Mouse (Mus musculus): Measurements from ENCODE around the gene Kctd13. TPM values are rescaled to one million over a fixed set of nuclear protein-coding genes. Genes with fewer than 3 reads are reported as not detected.

Gene Kctd13
- total RNA-seq, 1 experiment from 2014 or later, result 9.3 TPM

GRCm38 (mm10) chr7:126965568-126965967 lies 36.9 kb downstream of the Kctd13 start:
- ATAC-seq (replicated peaks in 1 of 2; ENCODE audit: insufficient read depth in 1 of 2, low FRiP score in 2 of 2, low TSS enrichment in 1 of 2, low read depth in 1 of 2, poor library complexity in 2 of 2, severe bottlenecking in 2 of 2), result no peak

GRCm38 (mm10) chr7:126967361-126967760 lies 38.7 kb downstream of the Kctd13 start:
- ATAC-seq (replicated peaks in 1 of 2; ENCODE audit: insufficient read depth in 1 of 2, low FRiP score in 2 of 2, low TSS enrichment in 1 of 2, low read depth in 1 of 2, poor library complexity in 2 of 2, severe bottlenecking in 2 of 2), result no peak

- ATAC-seq (replicated peaks in 1 of 2; ENCODE audit: insufficient read depth in 1 of 2, low FRiP score in 2 of 2, low TSS enrichment in 1 of 2, low read depth in 1 of 2, poor library complexity in 2 of 2, severe bottlenecking in 2 of 2), result peak in 1 of 2 experiments; percentile 22; a peak in 1 of 4 replicates
Observed at GRCm38 (mm10) chr7:126975493-126975892, 46.8 kb downstream of the Kctd13 start.

GRCm38 (mm10) chr7:126975893-126975949 lies 47.0 kb downstream of the Kctd13 start, which contains the start of gene Cdipt:
TSS of gene Cdipt (plus strand) at chr7:126975914.
- no peak for ATAC-seq (replicated peaks in 1 of 2; ENCODE audit: insufficient read depth in 1 of 2, low FRiP score in 2 of 2, low TSS enrichment in 1 of 2, low read depth in 1 of 2, poor library complexity in 2 of 2, severe bottlenecking in 2 of 2)

GRCm38 (mm10) chr7:126975950-126976866 lies 47.5 kb downstream of the Kctd13 start, which contains the start of gene Cdiptos:
TSS of gene Cdiptos (minus strand) at chr7:126976098.
- peak; percentile 95 to 96 for ATAC-seq (replicated peaks in 1 of 2; ENCODE audit: insufficient read depth in 1 of 2, low FRiP score in 2 of 2, low TSS enrichment in 1 of 2, low read depth in 1 of 2, poor library complexity in 2 of 2, severe bottlenecking in 2 of 2)

- ATAC-seq (replicated peaks in 1 of 2; ENCODE audit: insufficient read depth in 1 of 2, low FRiP score in 2 of 2, low TSS enrichment in 1 of 2, low read depth in 1 of 2, poor library complexity in 2 of 2, severe bottlenecking in 2 of 2), result no peak
Observed at GRCm38 (mm10) chr7:126976878-126977459, 48.3 kb downstream of the Kctd13 start.

GRCm38 (mm10) chr7:126978841-126979240 lies 50.2 kb downstream of the Kctd13 start:
- no peak for ATAC-seq (replicated peaks in 1 of 2; ENCODE audit: insufficient read depth in 1 of 2, low FRiP score in 2 of 2, low TSS enrichment in 1 of 2, low read depth in 1 of 2, poor library complexity in 2 of 2, severe bottlenecking in 2 of 2)

GRCm38 (mm10) chr7:126981601-126982000 lies 52.9 kb downstream of the Kctd13 start:
- ATAC-seq (replicated peaks in 1 of 2; ENCODE audit: insufficient read depth in 1 of 2, low FRiP score in 2 of 2, low TSS enrichment in 1 of 2, low read depth in 1 of 2, poor library complexity in 2 of 2, severe bottlenecking in 2 of 2), result no peak

- ATAC-seq (replicated peaks in 1 of 2; ENCODE audit: insufficient read depth in 1 of 2, low FRiP score in 2 of 2, low TSS enrichment in 1 of 2, low read depth in 1 of 2, poor library complexity in 2 of 2, severe bottlenecking in 2 of 2), result no peak
Observed at GRCm38 (mm10) chr7:126982054-126982453, 53.4 kb downstream of the Kctd13 start.

- no peak for ATAC-seq (replicated peaks in 1 of 2; ENCODE audit: insufficient read depth in 1 of 2, low FRiP score in 2 of 2, low TSS enrichment in 1 of 2, low read depth in 1 of 2, poor library complexity in 2 of 2, severe bottlenecking in 2 of 2)
Observed at GRCm38 (mm10) chr7:126983113-126983512, 54.4 kb downstream of the Kctd13 start.

- ATAC-seq (replicated peaks in 1 of 2; ENCODE audit: insufficient read depth in 1 of 2, low FRiP score in 2 of 2, low TSS enrichment in 1 of 2, low read depth in 1 of 2, poor library complexity in 2 of 2, severe bottlenecking in 2 of 2), result no peak
Observed at GRCm38 (mm10) chr7:126984667-126985444, 56.2 kb downstream of the Kctd13 start.

- peak; percentile 56 to 65; a peak in 3 of 4 replicates for ATAC-seq (replicated peaks in 1 of 2; ENCODE audit: insufficient read depth in 1 of 2, low FRiP score in 2 of 2, low TSS enrichment in 1 of 2, low read depth in 1 of 2, poor library complexity in 2 of 2, severe bottlenecking in 2 of 2)
Observed at GRCm38 (mm10) chr7:126986319-126986718, 57.6 kb downstream of the Kctd13 start.

GRCm38 (mm10) chr7:126988816-126989215 lies 60.1 kb downstream of the Kctd13 start:
- no peak for ATAC-seq (replicated peaks in 1 of 2; ENCODE audit: insufficient read depth in 1 of 2, low FRiP score in 2 of 2, low TSS enrichment in 1 of 2, low read depth in 1 of 2, poor library complexity in 2 of 2, severe bottlenecking in 2 of 2)

Other genes starting within 250 kb of the Kctd13 start
- 73.1 and 88.6 TPM in 2 replicates for gene Bola2, start 233.5 kb upstream of the Kctd13 start, total RNA-seq (2017)
- gene Slx1b, start 233.1 kb upstream of the Kctd13 start, total RNA-seq (2017), result 4.1 and 6.3 TPM in 2 replicates
- gene Coro1a, start 221.1 kb upstream of the Kctd13 start, total RNA-seq (2017), result 352 and 456 TPM in 2 replicates
- 32.4 and 35.8 TPM in 2 replicates for gene Mapk3, start 169.3 kb upstream of the Kctd13 start, total RNA-seq (2017)
- 3.3 and 16.4 TPM in 2 replicates for gene Gdpd3, start 162.5 kb upstream of the Kctd13 start, total RNA-seq (2017)
- 50.3 and 74.9 TPM in 2 replicates for gene Ypel3, start 151.9 kb upstream of the Kctd13 start, total RNA-seq (2017)
- 0.25 TPM in 1 of 2 replicates, not detected in the other for gene Tbx6, start 147.4 kb upstream of the Kctd13 start, total RNA-seq (2017)
- gene Ppp4c, start 136.4 kb upstream of the Kctd13 start, total RNA-seq (2017), result 119 and 131 TPM in 2 replicates
- not detected in 2 replicates for gene Fam57b, start 131.2 kb upstream of the Kctd13 start, total RNA-seq (2017)
- not detected in 2 replicates for gene 4930451I11Rik, start 97.2 kb upstream of the Kctd13 start, total RNA-seq (2017)
- gene Doc2a, start 81.5 kb upstream of the Kctd13 start, total RNA-seq (2017), result not detected in 2 replicates
- gene Hirip3, start 66.9 kb upstream of the Kctd13 start, total RNA-seq (2017), result 128 and 398 TPM in 2 replicates
- 33.2 and 35.6 TPM in 2 replicates for gene Ino80e, start 66.5 kb upstream of the Kctd13 start, total RNA-seq (2017)
- gene Taok2, start 44.2 kb upstream of the Kctd13 start, total RNA-seq (2017), result 31.7 and 32.7 TPM in 2 replicates
- gene Tmem219, start 6.0 kb upstream of the Kctd13 start, total RNA-seq (2017), result 14.5 and 25.6 TPM in 2 replicates
- not detected in 2 replicates for gene Asphd1, start 20.7 kb downstream of the Kctd13 start, total RNA-seq (2017)
- gene Sez6l2, start 21.7 kb downstream of the Kctd13 start, total RNA-seq (2017), result 0.25 and 0.63 TPM in 2 replicates
- 33.1 and 56.3 TPM in 2 replicates for gene Cdipt, start 47.0 kb downstream of the Kctd13 start, total RNA-seq (2017)
- 1.6 and 2.3 TPM in 2 replicates for gene Cdiptos, start 47.2 kb downstream of the Kctd13 start, total RNA-seq (2017)
- 26.2 and 39.0 TPM in 2 replicates for gene Mvp, start 85.7 kb downstream of the Kctd13 start, total RNA-seq (2017)
- not detected in 2 replicates for gene Pagr1b, start 87.6 kb downstream of the Kctd13 start, total RNA-seq (2017)
- gene Pagr1a, start 88.5 kb downstream of the Kctd13 start, total RNA-seq (2017), result 3.7 and 9.9 TPM in 2 replicates
- 35.6 and 38.7 TPM in 2 replicates for gene Gm42742, start 92.2 kb downstream of the Kctd13 start, total RNA-seq (2017)
- 0.30 and 0.69 TPM in 2 replicates for gene Prrt2, start 92.3 kb downstream of the Kctd13 start, total RNA-seq (2017)
- 53.3 and 65.4 TPM in 2 replicates for gene Maz, start 98.2 kb downstream of the Kctd13 start, total RNA-seq (2017)
- gene Kif22, start 113.6 kb downstream of the Kctd13 start, total RNA-seq (2017), result 74.5 and 90.1 TPM in 2 replicates
- gene Zg16, start 158.4 kb downstream of the Kctd13 start, total RNA-seq (2017), result 3.8 and 5.7 TPM in 2 replicates
- 30.3 and 42.1 TPM in 2 replicates for gene AI467606, start 162.5 kb downstream of the Kctd13 start, total RNA-seq (2017)
- gene Qprt, start 193.3 kb downstream of the Kctd13 start, total RNA-seq (2017), result 2.3 and 2.7 TPM in 2 replicates
- gene Spn, start 208.9 kb downstream of the Kctd13 start, total RNA-seq (2017), result 311 and 346 TPM in 2 replicates

Measured in hematopoietic stem cell, adult 5-6 weeks (primary cell).